Mouse (Mus musculus) intestine, postnatal 0 days (tissue): ENCODE data around the gene 1700069L16Rik. TPM values are rescaled to one million over a fixed set of nuclear protein-coding genes. Genes with fewer than 3 reads are reported as not detected.
A peak's percentile ranks its signal among the peaks of the same experiment; 100 is the strongest.

ENCODE experiments used
- ATAC-seq: fragments of 200-750 bp; cut with Nextera tagmentation; 2 replicates; pipeline ENCODE4 v1.8.0; 2017; ENCODE audit warnings: mild to moderate bottlenecking, moderate TSS enrichment, moderate library complexity
- H3K27ac ChIP-seq: fragments of 300-500 bp; sonication (generic); 2 replicates; pipeline ENCODE4 v1.5.1; 2014; ENCODE audit warnings: mild to moderate bottlenecking, low read depth, low read length, moderate library complexity
- H3K27me3 ChIP-seq: fragments of 300-500 bp; sonication (generic); replicated peaks from 2 replicates; pipeline ENCODE4 v1.6.1; 2014; ENCODE audit warnings: low read length, mixed read lengths; ENCODE audit not compliant: control insufficient read depth, insufficient read depth
- H3K36me3 ChIP-seq: fragments of 300-500 bp; sonication (generic); 2 replicates; pipeline ENCODE4 v1.6.1; 2014; ENCODE audit warnings: mild to moderate bottlenecking, moderate library complexity; ENCODE audit not compliant: control insufficient read depth, insufficient read depth
- H3K4me1 ChIP-seq: fragments of 300-500 bp; sonication (generic); replicated peaks from 2 replicates; pipeline ENCODE4 v1.6.1; 2014; ENCODE audit warnings: antibody characterized with exemption, low read length, mixed read lengths; ENCODE audit not compliant: control insufficient read depth, insufficient read depth
- H3K4me2 ChIP-seq: fragments of 300-500 bp; sonication (generic); replicated peaks from 2 replicates; pipeline ENCODE4 v1.6.1; 2014; ENCODE audit warnings: low read depth, mild to moderate bottlenecking, moderate library complexity
- H3K4me3 ChIP-seq: fragments of 300-500 bp; sonication (generic); 2 replicates; pipeline ENCODE4 v1.5.1; 2014; ENCODE audit warnings: low read depth, low read length
- H3K9ac ChIP-seq: fragments of 300-500 bp; sonication (generic); 2 replicates; pipeline ENCODE4 v1.6.1; 2014; ENCODE audit warnings: mild to moderate bottlenecking, low read depth, low read length
- H3K9me3 ChIP-seq: fragments of 300-500 bp; sonication (generic); 2 replicates; pipeline ENCODE4 v1.6.1; 2016; ENCODE audit warnings: mixed run types; ENCODE audit not compliant: control insufficient read depth
- CTCF ChIP-seq: sonication (generic); IDR thresholded peaks from 2 replicates; pipeline ENCODE4 v1.5.1; 2016; ENCODE audit warnings: low read depth, mild to moderate bottlenecking, control low read depth, antibody characterized with exemption, moderate library complexity
- WGBS: fragments of 180-500 bp; shearing (Covaris S2); extraction: QIAGEN DNeasy Blood & Tissue Kit; methylation state at CpG from one replicate; pipeline ENCODE4 v1.1.7; 2014; 5-methylcytosine and 5-hydroxymethylcytosine counted together
- polyA plus RNA-seq: library from polyadenylated mRNA; unstranded; fragments of >200 nt; fragmentation: Nextera tagmentation; extraction: Ambion mirVana; gene quantifications from 2 replicates; pipeline ENCODE4 v1.2.1, GENCODE M21; 2015

Gene 1700069L16Rik
- polyA plus RNA-seq, 1 experiment from 2014 or later, result not detected

GRCm38 (mm10) chr5:113650035-113650865 is 74.3 kb downstream of the 1700069L16Rik start, which contains the start of gene Cmklr1:
Cmklr1 (minus strand) TSS chr5:113650426.
- H3K4me1 ChIP-seq, result no peaks in the 10 kb centered on the region
- no peak within 1 kb of the TSS for H3K9ac ChIP-seq
- H3K4me3 ChIP-seq, result peak within 1 kb of the TSS; percentile 20
- 0 out of 2 replicates have a peak, but pooled peaks cover 10% of the 10 kb centered on the region for H3K27me3 ChIP-seq
- WGBS, result 6% methylated on average over 30 of the region's 30 CpGs
- no peak for ATAC-seq
- H3K4me2 ChIP-seq, result peak within 1 kb of the TSS; percentile 54
- no peaks in the 10 kb centered on the region for H3K36me3 ChIP-seq
- peak; percentile 35; the same call in 1 of the 2 replicates for TF ChIP-seq CTCF
- H3K27ac ChIP-seq, result no peak within 1 kb of the TSS
- no peaks in the 10 kb centered on the region for H3K9me3 ChIP-seq

GRCm38 (mm10) chr5:113648647-113649211 is 75.8 kb downstream of the 1700069L16Rik start:
- no peak for ATAC-seq
- Histone ChIP-seq H3K27ac (no peak overlapping the region), H3K27me3 (0 out of 2 replicates have a peak, but pooled peaks cover 10% of the 10 kb centered on the region), H3K9me3 (no peaks in the 10 kb centered on the region), H3K9ac (no peak overlapping the region), H3K36me3 (no peaks in the 10 kb centered on the region), H3K4me1 (no peaks in the 10 kb centered on the region), H3K4me3 (no peak overlapping the region), H3K4me2 (no peak overlapping the region)
- WGBS, result 70% methylated on average over 5 of the region's 5 CpGs
- no peak for TF ChIP-seq CTCF

- Histone ChIP-seq H3K4me2 (no peak overlapping the region), H3K4me1 (no peaks in the 10 kb centered on the region), H3K9me3 (no peaks in the 10 kb centered on the region), H3K27ac (no peak overlapping the region), H3K27me3 (0 out of 2 replicates have a peak, but pooled peaks cover 10% of the 10 kb centered on the region), H3K36me3 (no peaks in the 10 kb centered on the region), H3K4me3 (no peak overlapping the region), H3K9ac (no peak overlapping the region)
- ATAC-seq, result no peak
- WGBS, result 78% methylated on average over 8 of the region's 8 CpGs
- no peak for TF ChIP-seq CTCF
Measured at GRCm38 (mm10) chr5:113647141-113647540, 77.4 kb downstream of the 1700069L16Rik start.

- no peak overlapping the region for H3K9ac ChIP-seq
- no peaks in the 10 kb centered on the region for H3K4me1 ChIP-seq
- no peaks in the 10 kb centered on the region for H3K9me3 ChIP-seq
- H3K36me3 ChIP-seq, result no peaks in the 10 kb centered on the region
- WGBS, result 85% methylated on average over 4 of the region's 4 CpGs
- no peak overlapping the region for H3K4me2 ChIP-seq
- no peaks in the 10 kb centered on the region for H3K27me3 ChIP-seq
- no peak for TF ChIP-seq CTCF
- no peak overlapping the region for H3K4me3 ChIP-seq
- no peak for ATAC-seq
- H3K27ac ChIP-seq, result no peak overlapping the region
Measured at GRCm38 (mm10) chr5:113644520-113644919, 80.1 kb downstream of the 1700069L16Rik start.

- no peaks in the 10 kb centered on the region for H3K4me1 ChIP-seq
- 58% methylated on average over 18 of the region's 18 CpGs for whole genome bisulfite sequencing
- H3K36me3 ChIP-seq, result no peaks in the 10 kb centered on the region
- no peaks in the 10 kb centered on the region for H3K9me3 ChIP-seq
- H3K4me2 ChIP-seq, result no peak overlapping the region
- no peaks in the 10 kb centered on the region for H3K27me3 ChIP-seq
- TF ChIP-seq CTCF, result no peak
- no peak overlapping the region for H3K9ac ChIP-seq
- no peak overlapping the region for H3K27ac ChIP-seq
- H3K4me3 ChIP-seq, result no peak overlapping the region
- no peak; the same call in 1 of the 2 replicates for ATAC-seq
Measured at GRCm38 (mm10) chr5:113643107-113643848, 81.3 kb downstream of the 1700069L16Rik start.

Other genes starting within 250 kb of the 1700069L16Rik start
- gene Wscd2, start 234.4 kb downstream of the 1700069L16Rik start, polyA plus RNA-seq, result 4.2 and 4.9 TPM in 2 replicates
- gene Cmklr1, start 74.3 kb downstream of the 1700069L16Rik start, polyA plus RNA-seq, result 2.1 and 2.9 TPM in 2 replicates
- gene Ficd, start 11.0 kb upstream of the 1700069L16Rik start, polyA plus RNA-seq, result 4.6 and 5.0 TPM in 2 replicates
- gene Sart3, start 47.7 kb upstream of the 1700069L16Rik start, polyA plus RNA-seq, result 9.1 and 9.2 TPM in 2 replicates
- 133 and 145 TPM in 2 replicates for gene Iscu, start 48.0 kb upstream of the 1700069L16Rik start, polyA plus RNA-seq
- gene Tmem119, start 75.7 kb upstream of the 1700069L16Rik start, polyA plus RNA-seq, result 21.1 and 23.0 TPM in 2 replicates
- 2.9 and 3.2 TPM in 2 replicates for gene Selplg, start 107.9 kb upstream of the 1700069L16Rik start, polyA plus RNA-seq
- 116 and 127 TPM in 2 replicates for gene Coro1c, start 184.0 kb upstream of the 1700069L16Rik start, polyA plus RNA-seq